Mouse (Mus musculus) stomach, postnatal 0 days (tissue): ENCODE results near the gene Nlrp6. TPM values are rescaled to one million over a fixed set of nuclear protein-coding genes. Genes with fewer than 3 reads are reported as not detected.
"Not testable (repeated sequence)": the region's sequence is repeated elsewhere in the genome, so short reads cannot be mapped to it uniquely, and the experiment has no call there.

Source experiments
- ATAC-seq: fragments of 200-750 bp; cut with Nextera tagmentation; 2 replicates; pipeline ENCODE4 v1.8.0; 2017; ENCODE audit not compliant: low FRiP score, low TSS enrichment
- DNase-seq: peaks from one replicate; pipeline ENCODE4 v3.0.0-alpha.2; 2016; ENCODE audit warnings: low spot score
- H3K27ac ChIP-seq: fragments of 300-500 bp; sonication (generic); replicated peaks from 2 replicates; pipeline ENCODE4 v1.5.1; 2014; ENCODE audit warnings: mild to moderate bottlenecking, control low read depth
- H3K27me3 ChIP-seq: fragments of 300-500 bp; sonication (generic); 2 replicates; pipeline ENCODE4 v1.6.1; 2014; ENCODE audit warnings: low read length; ENCODE audit not compliant: control insufficient read depth, insufficient read depth
- H3K36me3 ChIP-seq: fragments of 300-500 bp; sonication (generic); 2 replicates; pipeline ENCODE4 v1.6.1; 2014; ENCODE audit warnings: low read length, mixed read lengths; ENCODE audit not compliant: control insufficient read depth, insufficient read depth
- H3K4me1 ChIP-seq: fragments of 300-500 bp; sonication (generic); replicated peaks from 2 replicates; pipeline ENCODE4 v1.6.1; 2014; ENCODE audit warnings: antibody characterized with exemption; ENCODE audit not compliant: control insufficient read depth, insufficient read depth
- H3K4me2 ChIP-seq: fragments of 300-500 bp; sonication (generic); replicated peaks from 2 replicates; pipeline ENCODE4 v1.6.1; 2014; ENCODE audit warnings: low read depth, mild to moderate bottlenecking, control low read depth, moderate library complexity
- H3K4me3 ChIP-seq: fragments of 300-500 bp; sonication (generic); 2 replicates; pipeline ENCODE4 v1.5.1; 2014; ENCODE audit warnings: low read depth, low read length, control low read depth
- H3K9ac ChIP-seq: fragments of 300-500 bp; sonication (generic); 2 replicates; pipeline ENCODE4 v1.6.1; 2014; ENCODE audit warnings: mild to moderate bottlenecking, low read length, control low read depth, mixed read lengths
- H3K9me3 ChIP-seq: fragments of 300-500 bp; sonication (generic); 2 replicates; pipeline ENCODE4 v1.6.1; 2016; ENCODE audit warnings: low read length; ENCODE audit not compliant: control insufficient read depth
- CTCF ChIP-seq: IDR thresholded peaks from 2 replicates; pipeline ENCODE4 v1.5.1; 2016; ENCODE audit warnings: antibody characterized with exemption, low read depth, mild to moderate bottlenecking, moderate library complexity
- EP300 ChIP-seq: optimal IDR thresholded peaks from 2 replicates; pipeline ENCODE3; 2016; ENCODE audit warnings: antibody characterized with exemption
- WGBS: fragments of 180-500 bp; shearing (Covaris S2); extraction: QIAGEN DNeasy Blood & Tissue Kit; methylation state at CpG from one replicate; pipeline ENCODE4 v1.1.7; 2014; 5-methylcytosine and 5-hydroxymethylcytosine counted together
- polyA plus RNA-seq: library from polyadenylated mRNA; unstranded; fragments of >200 nt; fragmentation: Nextera tagmentation; extraction: Ambion mirVana; gene quantifications from 2 replicates; pipeline ENCODE4 v1.2.1, GENCODE M21; 2015

Gene Nlrp6
- polyA plus RNA-seq, 1 experiment from 2014 or later, result 1.7 TPM

DNA sequence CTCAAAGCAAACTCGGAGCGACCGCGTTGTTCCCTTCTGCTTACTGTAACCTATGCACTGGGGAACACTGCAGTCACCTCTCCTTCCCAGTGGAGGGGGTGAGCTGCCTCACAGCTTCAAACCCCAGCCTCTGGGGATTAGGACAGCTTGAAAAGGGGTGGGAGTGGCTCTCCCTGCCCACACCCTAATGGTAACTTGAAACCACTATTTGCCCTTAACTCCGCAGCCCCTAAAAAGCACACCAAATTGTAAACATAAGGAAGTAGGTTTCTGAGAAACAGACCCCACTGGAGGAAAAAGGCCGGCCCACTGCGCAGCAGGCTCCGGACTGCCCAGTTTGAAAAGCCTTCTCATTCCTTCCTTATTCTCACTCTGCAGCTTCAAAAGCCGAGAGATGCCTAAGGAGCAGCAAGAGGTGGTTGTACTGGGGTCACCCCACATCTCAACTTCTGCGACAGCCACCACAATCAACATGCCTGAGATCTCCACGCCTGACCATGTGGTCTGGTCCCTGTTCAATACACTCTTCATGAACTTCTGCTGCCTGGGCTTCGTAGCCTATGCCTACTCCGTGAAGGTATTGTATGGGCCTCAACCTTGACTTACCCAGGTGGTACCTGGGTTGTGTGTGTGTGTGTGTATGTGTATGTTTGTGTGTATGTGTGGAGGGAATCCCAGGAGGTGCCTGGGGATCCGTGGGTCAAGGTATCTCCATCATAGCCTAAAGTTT is 47.3 kb downstream of the Nlrp6 start:
- no peaks in the 10 kb centered on the region for H3K36me3 ChIP-seq
- peak overlapping the region; percentile 30 for H3K4me3 ChIP-seq
- H3K27me3 ChIP-seq, result no peaks in the 10 kb centered on the region
- 5% methylated on average over 14 of the region's 14 CpGs for WGBS
- TF ChIP-seq EP300, result no peak
- TF ChIP-seq CTCF, result peak; percentile 45
- DNase-seq (no peak), ATAC-seq (peak; percentile 67; the same call in 1 of the 2 replicates)
- H3K9ac ChIP-seq, result peak overlapping the region; percentile 43
- H3K9me3 ChIP-seq, result no peaks in the 10 kb centered on the region
- peak overlapping the region; percentile 50 for H3K4me2 ChIP-seq
- H3K27ac ChIP-seq, result peak overlapping the region; percentile 83
- H3K4me1 ChIP-seq, result peaks cover 13% of the 10 kb centered on the region

DNA sequence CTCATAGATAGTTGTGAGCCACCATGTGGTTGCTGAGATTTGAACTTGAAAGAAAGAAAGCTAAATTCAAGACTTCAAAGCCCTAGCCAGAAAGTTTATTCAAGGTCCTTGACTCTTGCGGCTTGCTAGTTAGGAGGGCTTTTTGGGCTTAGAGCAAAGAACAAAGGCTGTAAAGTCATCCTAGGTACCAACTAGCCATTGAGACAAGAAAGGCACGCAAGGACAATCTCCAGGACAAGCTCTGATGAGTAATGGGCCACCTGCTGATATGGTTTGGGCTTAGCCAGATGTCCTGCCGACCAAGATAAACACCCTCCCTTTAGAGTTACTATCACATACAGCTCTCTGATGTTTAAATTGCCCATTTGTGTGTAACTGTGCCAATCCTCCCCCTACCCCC is 48.0 kb downstream of the Nlrp6 start:
- DNase-seq, ATAC-seq, H3K9me3 ChIP-seq, H3K36me3 ChIP-seq, H3K9ac ChIP-seq, H3K27me3 ChIP-seq: not testable (repeated sequence)
- H3K27ac ChIP-seq, result peak overlapping the region; percentile 13
- 22% methylated on average over 3 of the region's 3 CpGs for WGBS
- H3K4me3 ChIP-seq, result peak overlapping the region; percentile 30
- peaks cover 15% of the 10 kb centered on the region for H3K4me1 ChIP-seq
- H3K4me2 ChIP-seq, result peak overlapping the region; percentile 50

DNA sequence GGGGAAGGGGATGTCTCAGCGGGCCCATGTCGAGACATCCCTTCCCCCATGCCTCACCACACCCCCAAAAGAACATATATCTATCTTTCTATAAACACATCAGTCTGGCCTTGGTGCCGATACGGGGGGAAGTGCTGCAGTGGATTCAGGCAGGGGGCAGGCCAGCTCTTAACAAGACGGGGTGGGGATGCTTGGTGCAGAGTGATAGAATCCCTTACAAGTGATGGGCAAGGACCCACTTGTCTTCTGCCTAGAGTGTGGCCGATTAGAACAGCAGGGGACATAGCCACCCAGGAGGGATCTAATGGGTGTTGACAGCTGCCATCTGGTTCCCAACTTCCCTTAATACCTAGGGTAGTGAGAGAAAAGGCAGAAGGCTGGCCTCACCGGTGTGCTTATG is 50.2 kb downstream of the Nlrp6 start:
- TF ChIP-seq CTCF (0 out of 2 replicates have a peak, but pooled peaks have one; percentile 20), EP300 (no peak)
- Histone ChIP-seq H3K4me3 (no peak overlapping the region), H3K9me3 (no peaks in the 10 kb centered on the region), H3K27ac (peak overlapping the region; percentile 91), H3K4me2 (no peak overlapping the region), H3K4me1 (peaks cover 15% of the 10 kb centered on the region), H3K36me3 (no peaks in the 10 kb centered on the region), H3K9ac (no peak overlapping the region), H3K27me3 (no peaks in the 10 kb centered on the region)
- ATAC-seq, result no peak
- WGBS, result 35% methylated on average over 7 of the region's 7 CpGs
- no peak for DNase-seq

DNA sequence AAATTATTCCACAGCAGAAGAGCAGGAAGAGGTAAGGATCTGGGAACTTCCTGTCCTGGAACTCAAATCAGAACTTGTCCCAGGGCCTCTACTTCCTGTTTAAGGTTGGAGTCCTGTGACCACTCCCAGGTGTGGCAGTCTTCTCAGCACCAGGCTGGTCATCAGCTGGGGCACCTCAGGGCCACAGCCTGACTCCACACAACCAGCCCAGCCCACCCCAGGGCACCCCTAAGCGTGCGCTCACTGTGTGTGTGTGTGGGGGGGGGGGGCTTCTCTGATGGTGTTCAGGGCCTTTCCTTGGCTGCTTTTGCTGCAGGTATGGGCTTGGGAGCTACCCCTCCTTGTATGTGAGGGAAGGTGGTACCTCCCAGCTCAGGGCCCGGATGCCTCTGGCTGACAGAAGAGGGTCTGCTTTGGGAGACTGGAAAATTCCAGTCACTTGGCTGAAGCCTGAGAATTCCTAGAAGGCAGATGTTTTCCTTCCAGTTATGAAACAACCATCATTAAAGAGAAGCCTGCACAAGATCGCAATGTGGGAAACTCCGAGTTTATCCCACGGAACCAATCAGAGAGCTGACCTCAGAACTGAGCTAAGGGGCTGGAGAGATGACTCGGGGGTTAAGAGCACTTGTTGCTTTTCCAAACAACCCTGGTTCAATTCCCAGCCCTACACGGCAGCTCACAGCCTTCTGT is 50.9 kb downstream of the Nlrp6 start:
- no peak overlapping the region for H3K4me3 ChIP-seq
- ATAC-seq (peak; percentile 61), DNase-seq (no peak)
- H3K9ac ChIP-seq, result no peak overlapping the region
- TF ChIP-seq CTCF (no peak), EP300 (no peak)
- H3K27ac ChIP-seq, result peak overlapping the region; percentile 91
- peak overlapping the region; percentile 3; the same call in 1 of the 2 replicates for H3K4me2 ChIP-seq
- H3K36me3 ChIP-seq, result no peaks in the 10 kb centered on the region
- H3K9me3 ChIP-seq, result no peaks in the 10 kb centered on the region
- WGBS, result 48% methylated on average over 8 of the region's 8 CpGs
- no peaks in the 10 kb centered on the region for H3K27me3 ChIP-seq
- H3K4me1 ChIP-seq, result peaks cover 15% of the 10 kb centered on the region

DNA sequence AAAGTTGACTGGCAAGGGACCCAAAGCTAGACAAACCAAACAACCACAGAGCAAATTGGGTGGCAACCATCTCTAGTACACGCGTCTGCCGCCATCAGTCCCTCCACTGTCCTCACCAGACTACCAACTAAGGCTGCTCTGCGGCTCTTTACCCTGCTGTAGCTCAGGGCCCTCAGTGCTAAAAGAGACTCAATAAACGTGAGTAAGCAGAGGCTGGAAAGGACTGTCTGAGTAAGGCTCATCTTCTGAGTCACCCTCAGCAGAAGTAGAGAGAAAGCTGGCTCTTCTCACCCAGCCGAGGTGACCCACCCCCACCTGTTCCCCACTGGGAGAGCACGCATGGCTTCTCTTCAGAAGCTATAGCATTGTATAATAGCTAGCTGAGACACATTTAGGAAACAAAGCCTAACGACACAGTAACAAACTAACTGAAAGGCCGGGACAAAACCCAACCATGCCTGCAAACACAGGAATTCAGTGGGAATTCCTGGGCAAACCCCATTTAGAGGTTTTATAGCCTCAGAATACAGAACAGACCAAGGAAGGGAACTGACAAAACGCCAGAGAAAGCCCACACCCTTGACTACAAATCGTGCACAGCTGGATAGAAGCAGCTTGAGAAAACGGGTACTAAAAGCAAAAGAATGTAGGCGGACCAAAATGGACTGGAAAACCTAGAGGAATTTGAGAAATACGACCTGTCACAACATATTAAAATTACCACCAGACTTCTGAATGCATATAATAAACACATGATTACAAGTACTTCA is 52.9 kb downstream of the Nlrp6 start:
- Histone ChIP-seq H3K4me3 (no peak overlapping the region), H3K4me1 (peaks cover 12% of the 10 kb centered on the region), H3K27me3 (no peaks in the 10 kb centered on the region), H3K4me2 (no peak overlapping the region), H3K36me3 (no peaks in the 10 kb centered on the region), H3K27ac (peak overlapping the region; percentile 49), H3K9ac (no peak overlapping the region), H3K9me3 (no peaks in the 10 kb centered on the region)
- WGBS, result 36% methylated on average over 14 of the region's 14 CpGs
- ATAC-seq (no peak), DNase-seq (no peak)
- TF ChIP-seq EP300, result no peak
- TF ChIP-seq CTCF, result no peak
